Mouse (Mus musculus): ENCODE measurements around the gene Ptprt. TPM values are rescaled to one million over a fixed set of nuclear protein-coding genes. Genes with fewer than 3 reads are reported as not detected.
"Not testable (repeated sequence)": the region's sequence is repeated elsewhere in the genome, so short reads cannot be mapped to it uniquely, and the experiment has no call there.

Gene Ptprt
- polyA plus RNA-seq, 1 experiment from 2014 or later, result 0.87 TPM

GRCm38 (mm10) chr2:162222476-162222875, 438.5 kb downstream of the Ptprt start:
- DNase-seq (ENCODE audit: extremely low spot score, low spot score), result no peak
- Histone ChIP-seq H3K36me3 (replicated peaks) (no peaks in the 10 kb centered on the region), H3K4me1 (no peaks in the 10 kb centered on the region), H3K4me3 (no peak overlapping the region), H3K9me3 (0 out of 2 replicates have a peak, but pooled peaks cover under 1% of the 10 kb centered on the region), H3K27me3 (ENCODE audit: poor library complexity, severe bottlenecking) (no peaks in the 10 kb centered on the region), H3K27ac (no peak overlapping the region)
- 64% methylated on average over 1 of the region's 1 CpGs for WGBS

- Histone ChIP-seq H3K27me3 (ENCODE audit: poor library complexity, severe bottlenecking) (no peaks in the 10 kb centered on the region), H3K4me3 (no peak overlapping the region), H3K36me3 (replicated peaks) (no peaks in the 10 kb centered on the region), H3K4me1 (no peaks in the 10 kb centered on the region), H3K27ac (no peak overlapping the region), H3K9me3 (no peaks in the 10 kb centered on the region)
- DNase-seq (ENCODE audit: extremely low spot score, low spot score), result no peak
These were observed 440.4 kb downstream of the Ptprt start for GRCm38 (mm10) chr2:162220586-162220985.

GRCm38 (mm10) chr2:162219507-162219906, 441.4 kb downstream of the Ptprt start:
- 83% methylated on average over 4 of the region's 4 CpGs for WGBS
- Histone ChIP-seq H3K4me3 (no peak overlapping the region), H3K4me1 (no peaks in the 10 kb centered on the region), H3K9me3 (no peaks in the 10 kb centered on the region), H3K36me3 (replicated peaks) (no peaks in the 10 kb centered on the region), H3K27me3 (ENCODE audit: poor library complexity, severe bottlenecking) (no peaks in the 10 kb centered on the region), H3K27ac (no peak overlapping the region)
- DNase-seq (ENCODE audit: extremely low spot score, low spot score), result no peak

- H3K4me1 ChIP-seq, result no peaks in the 10 kb centered on the region
- H3K27me3 ChIP-seq (ENCODE audit: poor library complexity, severe bottlenecking), result no peaks in the 10 kb centered on the region
- H3K4me3 ChIP-seq, result no peak overlapping the region
- H3K9me3 ChIP-seq, result no peaks in the 10 kb centered on the region
- 90% methylated on average over 5 of the region's 5 CpGs for WGBS
- no peak overlapping the region for H3K27ac ChIP-seq
- DNase-seq (ENCODE audit: extremely low spot score, low spot score), result no peak
- no peaks in the 10 kb centered on the region for H3K36me3 ChIP-seq (replicated peaks)
These were observed 443.1 kb downstream of the Ptprt start for GRCm38 (mm10) chr2:162217896-162218295.

- DNase-seq (ENCODE audit: extremely low spot score, low spot score), result no peak
- Histone ChIP-seq H3K4me1 (peaks cover 6% of the 10 kb centered on the region; the same call in 1 of the 2 replicates), H3K27me3 (ENCODE audit: poor library complexity, severe bottlenecking) (no peaks in the 10 kb centered on the region), H3K36me3 (replicated peaks) (no peaks in the 10 kb centered on the region), H3K4me3 (no peak overlapping the region), H3K27ac (no peak overlapping the region), H3K9me3 (no peaks in the 10 kb centered on the region)
- WGBS, result 22% methylated on average over 2 of the region's 2 CpGs
These were observed 448.6 kb downstream of the Ptprt start for GRCm38 (mm10) chr2:162212397-162212796.

- H3K4me1 ChIP-seq, result peaks cover 6% of the 10 kb centered on the region; the same call in 1 of the 2 replicates
- H3K27me3 ChIP-seq (ENCODE audit: poor library complexity, severe bottlenecking), result no peaks in the 10 kb centered on the region
- H3K27ac ChIP-seq, result no peak overlapping the region
- no peak overlapping the region for H3K4me3 ChIP-seq
- H3K9me3 ChIP-seq, result no peaks in the 10 kb centered on the region
- 92% methylated on average over 6 of the region's 6 CpGs for WGBS
- no peak for DNase-seq (ENCODE audit: extremely low spot score, low spot score)
- H3K36me3 ChIP-seq (replicated peaks), result no peaks in the 10 kb centered on the region
These were observed 450.4 kb downstream of the Ptprt start for GRCm38 (mm10) chr2:162210564-162210963.

GRCm38 (mm10) chr2:162197316-162197715, 463.6 kb downstream of the Ptprt start:
- Histone ChIP-seq H3K27me3 (ENCODE audit: poor library complexity, severe bottlenecking) (no peaks in the 10 kb centered on the region), H3K9me3 (no peaks in the 10 kb centered on the region), H3K4me1 (no peaks in the 10 kb centered on the region), H3K27ac (no peak overlapping the region), H3K36me3 (replicated peaks) (no peaks in the 10 kb centered on the region), H3K4me3 (no peak overlapping the region)
- DNase-seq (ENCODE audit: extremely low spot score, low spot score), result no peak
- 90% methylated on average over 5 of the region's 5 CpGs for WGBS

- WGBS, result 82% methylated on average over 20 of the region's 20 CpGs
- Histone ChIP-seq H3K9me3 (no peaks in the 10 kb centered on the region), H3K27ac (no peak overlapping the region), H3K27me3 (ENCODE audit: poor library complexity, severe bottlenecking) (no peaks in the 10 kb centered on the region), H3K36me3 (replicated peaks) (no peaks in the 10 kb centered on the region), H3K4me3 (no peak overlapping the region), H3K4me1 (peaks cover 10% of the 10 kb centered on the region)
- no peak for DNase-seq (ENCODE audit: extremely low spot score, low spot score)
These were observed 478.1 kb downstream of the Ptprt start for GRCm38 (mm10) chr2:162182621-162183475.

- DNase-seq (ENCODE audit: extremely low spot score, low spot score), result no peak
- WGBS, result 93% methylated on average over 2 of the region's 2 CpGs
- Histone ChIP-seq H3K4me3 (no peak overlapping the region), H3K9me3 (no peaks in the 10 kb centered on the region), H3K36me3 (replicated peaks) (no peaks in the 10 kb centered on the region), H3K4me1 (peaks cover 10% of the 10 kb centered on the region), H3K27me3 (ENCODE audit: poor library complexity, severe bottlenecking) (no peaks in the 10 kb centered on the region), H3K27ac (no peak overlapping the region)
These were observed 479.1 kb downstream of the Ptprt start for GRCm38 (mm10) chr2:162181826-162182225.

- DNase-seq (ENCODE audit: extremely low spot score, low spot score), result no peak
- no peaks in the 10 kb centered on the region for H3K36me3 ChIP-seq (replicated peaks)
- no peak overlapping the region for H3K4me3 ChIP-seq
- no peak overlapping the region for H3K27ac ChIP-seq
- no peaks in the 10 kb centered on the region for H3K9me3 ChIP-seq
- H3K4me1 ChIP-seq, result no peaks in the 10 kb centered on the region
- no peaks in the 10 kb centered on the region for H3K27me3 ChIP-seq (ENCODE audit: poor library complexity, severe bottlenecking)
- 91% methylated on average over 1 of the region's 1 CpGs for WGBS
These were observed 488.4 kb downstream of the Ptprt start for GRCm38 (mm10) chr2:162172529-162172928.

GRCm38 (mm10) chr2:162141845-162142411, 519.0 kb downstream of the Ptprt start:
- H3K4me1 ChIP-seq, result no peaks in the 10 kb centered on the region
- DNase-seq (ENCODE audit: extremely low spot score, low spot score), result no peak
- no peak overlapping the region for H3K27ac ChIP-seq
- no peaks in the 10 kb centered on the region for H3K36me3 ChIP-seq (replicated peaks)
- no peak overlapping the region for H3K4me3 ChIP-seq
- no peaks in the 10 kb centered on the region for H3K27me3 ChIP-seq (ENCODE audit: poor library complexity, severe bottlenecking)
- no peaks in the 10 kb centered on the region for H3K9me3 ChIP-seq
- WGBS, result 81% methylated on average over 3 of the region's 3 CpGs

- 94% methylated on average over 3 of the region's 3 CpGs for WGBS
- H3K27me3 ChIP-seq (ENCODE audit: poor library complexity, severe bottlenecking), result not testable (repeated sequence)
These were observed 524.8 kb downstream of the Ptprt start for GRCm38 (mm10) chr2:162136176-162136575.

GRCm38 (mm10) chr2:162131607-162132304, 529.2 kb downstream of the Ptprt start:
- DNase-seq (ENCODE audit: extremely low spot score, low spot score), result no peak
- H3K4me1 ChIP-seq, result peaks cover 5% of the 10 kb centered on the region; the same call in 1 of the 2 replicates
- WGBS, result 78% methylated on average over 4 of the region's 4 CpGs
- no peak overlapping the region for H3K27ac ChIP-seq
- H3K36me3 ChIP-seq (replicated peaks), result no peaks in the 10 kb centered on the region
- no peaks in the 10 kb centered on the region for H3K9me3 ChIP-seq
- no peak overlapping the region for H3K4me3 ChIP-seq
- peaks cover 15% of the 10 kb centered on the region; the same call in 1 of the 2 replicates for H3K27me3 ChIP-seq (ENCODE audit: poor library complexity, severe bottlenecking)

More at GRCm38 (mm10) chr2:162136176-162136575, 524.8 kb downstream of the Ptprt start:
- not testable (repeated sequence) for DNase-seq (ENCODE audit: extremely low spot score, low spot score); H3K9me3 ChIP-seq; H3K36me3 ChIP-seq (replicated peaks); H3K4me3 ChIP-seq; H3K4me1 ChIP-seq; H3K27ac ChIP-seq
